7 mouse cellular contexts compared by ENCODE assay signal in the genomic region with DNA sequence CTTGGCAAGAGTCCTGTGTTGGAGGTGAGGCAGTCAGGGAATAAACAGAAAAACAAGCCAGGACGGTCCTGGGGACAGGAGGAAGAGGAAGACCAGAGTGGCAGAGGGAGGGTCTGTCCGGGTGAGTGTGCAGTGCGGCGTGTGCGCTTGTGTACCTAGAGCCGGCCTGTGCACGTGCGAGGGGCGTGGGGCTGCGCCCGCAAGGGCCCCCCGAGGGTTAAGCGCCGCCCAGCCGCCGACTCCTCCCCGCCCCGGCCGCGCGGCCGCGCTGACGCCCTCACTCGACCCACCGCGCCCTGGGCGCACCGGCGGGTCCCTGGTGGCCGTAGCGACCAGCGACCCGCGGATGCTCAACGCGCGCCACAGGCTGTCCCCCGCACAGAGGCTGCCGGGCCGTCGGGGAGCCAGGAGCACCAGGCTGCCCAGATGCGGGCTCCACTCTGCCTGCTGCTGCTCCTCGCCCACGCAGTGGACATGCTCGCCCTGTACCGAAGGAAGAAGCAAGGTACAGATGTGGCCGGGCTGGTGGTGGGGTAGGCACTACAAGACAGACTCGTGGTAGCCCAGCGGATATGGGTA. TPM values are rescaled to one million over a fixed set of nuclear protein-coding genes. Genes with fewer than 3 reads are reported as not detected.
A peak's percentile ranks its signal among the peaks of the same experiment; 100 is the strongest.
DNase-seq lines count a peak whose midpoint lies in the region; ATAC-seq and TF ChIP-seq lines count a peak whose summit lies in the region.

A gene (plus strand): TSS at position 280 of the 579 bp plus-strand sequence.

- H3K27me3 ChIP-seq in CH12.LX (replicated peaks) (peaks cover 92% of the 10 kb centered on the region), ES-Bruce4 (ENCODE audit: control insufficient read depth, insufficient read depth, low read length, poor library complexity, severe bottlenecking) (no peaks in the 10 kb centered on the region)

- no peak within 1 kb of the TSS for H3K4me3 ChIP-seq in CH12.LX (replicated peaks in 1 of 3; ENCODE audit: low read depth in 2 of 3, low read length in 2 of 3, poor library complexity in 1 of 3)
- peak within 1 kb of the TSS; percentile 64 for H3K4me3 ChIP-seq in ES-Bruce4 (ENCODE audit: low read depth, low read length)

- no peak for TF ChIP-seq POLR2A in CH12.LX (IDR thresholded peaks at IDR 0.05; ENCODE audit: low read depth, low read length)
- TF ChIP-seq POLR2A in ES-Bruce4 (IDR thresholded peaks at IDR 0.05; ENCODE audit: insufficient read depth, low read length), result no peak

- H3K4me1 ChIP-seq in CH12.LX (ENCODE audit: control insufficient read depth in 1 of 2, insufficient read depth in 2 of 2), result no peaks in the 10 kb centered on the region
- H3K4me1 ChIP-seq in ES-Bruce4 (ENCODE audit: control insufficient read depth, insufficient read depth, low read length), result no peaks in the 10 kb centered on the region

- no peak within 1 kb of the TSS for H3K4me2 ChIP-seq in CH12.LX (ENCODE audit: insufficient read depth, low read depth, poor library complexity, severe bottlenecking)

- no peak within 1 kb of the TSS for H3K27ac ChIP-seq in CH12.LX (ENCODE audit: insufficient read depth, low read depth)
- no peak within 1 kb of the TSS for H3K27ac ChIP-seq in ES-Bruce4 (ENCODE audit: insufficient read depth, low read length)

- peak; percentile 47 for ATAC-seq in granulocyte monocyte progenitor cell, adult 5-6 weeks (replicated peaks; ENCODE audit: poor library complexity, severe bottlenecking)
- no peak for ATAC-seq in cerebellum, adult (ENCODE audit: insufficient number of reproducible peaks, low FRiP score, low TSS enrichment)

- no peak for TF ChIP-seq CTCF in CH12.LX (conservative IDR thresholded peaks at IDR 0.05 in 1 of 2, IDR thresholded peaks at IDR 0.05 in 1 of 2; ENCODE audit: low read depth in 2 of 2, low read length in 2 of 2)
- TF ChIP-seq CTCF in ES-Bruce4 (IDR thresholded peaks at IDR 0.05; ENCODE audit: low read depth, low read length), result no peak

- no peaks in the 10 kb centered on the region for H3K79me2 ChIP-seq in CH12.LX (replicated peaks; ENCODE audit: control insufficient read depth, extremely low read depth, insufficient read depth, poor library complexity, severe bottlenecking)

- H3K36me3 ChIP-seq in CH12.LX (replicated peaks in 1 of 2; ENCODE audit: control insufficient read depth in 1 of 2, insufficient read depth in 1 of 2, low read length in 1 of 2), result no peaks in the 10 kb centered on the region
- H3K36me3 ChIP-seq in ES-Bruce4 (ENCODE audit: control insufficient read depth, insufficient read depth, low read length, poor library complexity, severe bottlenecking), result no peaks in the 10 kb centered on the region

- no peak for TF ChIP-seq RAD21 in CH12.LX (IDR thresholded peaks at IDR 0.05; ENCODE audit: low read depth, low read length)

- in situ Hi-C loops in CH12.LX (cut with MboI; ENCODE audit: low pct_ligation_motif_present, low pct_unique_long_range_greater_than_20kb, low sequenced_read_pairs), result no loop called here

- TF ChIP-seq EP300 in CH12.LX (IDR thresholded peaks at IDR 0.05; ENCODE audit: low read length) (no peak), ES-Bruce4 (IDR thresholded peaks at IDR 0.05; ENCODE audit: insufficient read depth, low read depth, low read length) (no peak)

- no peak for DNase-seq in CH12.LX (ENCODE audit: extremely low read depth)
- peak; percentile 48 for DNase-seq in mesoderm, embryonic 11.5 days (ENCODE audit: low read depth, low spot score)
- DNase-seq in spleen, adult 18-20 months, result no peak
- DNase-seq in spleen, adult 12 weeks (ENCODE audit: low spot score), result no peak

- dilution Hi-C loops in CH12.LX (cut with MboI; ENCODE audit: extremely low pct_ligation_motif_present, extremely low pct_unique_long_range_greater_than_20kb, low sequenced_read_pairs), result no loop called here

- H3K9me3 ChIP-seq in CH12.LX (replicated peaks; ENCODE audit: low read length) (peaks cover 5% of the 10 kb centered on the region), ES-Bruce4 (replicated peaks; ENCODE audit: control insufficient read depth, insufficient read depth, low read length, poor library complexity, severe bottlenecking) (no peaks in the 10 kb centered on the region)

- H3K9ac ChIP-seq in CH12.LX (ENCODE audit: insufficient read depth, low read depth) (no peak within 1 kb of the TSS), ES-Bruce4 (ENCODE audit: low read depth, poor library complexity, severe bottlenecking) (peak within 1 kb of the TSS; percentile 45)

TF ChIP-seq in CH12.LX, 34 proteins besides CTCF, POLR2A, EP300 and RAD21:
- no peak for TF ChIP-seq ZKSCAN1 (IDR thresholded peaks at IDR 0.05; ENCODE audit: borderline replicate concordance, low read depth, low read length)
- peak; percentile 51 for TF ChIP-seq BHLHE40 (IDR thresholded peaks at IDR 0.05; ENCODE audit: low read depth, low read length)

RNA-seq across cellular contexts. Expression of the gene that starts here (rescaled TPM):
- total RNA-seq in CH12.LX (2012; rRNA removed), result not detected in 2 replicates
- not detected in 2 replicates for total RNA-seq in CH12.LX (2014; rRNA removed)
- polyA plus RNA-seq in CH12.LX (2012; ENCODE audit: insufficient read length, low read depth), result not detected in 2 replicates
- 0.25 and 0.75 TPM in 2 replicates for polyA plus RNA-seq in ES-Bruce4 (2011; ENCODE audit: insufficient read depth, insufficient read length, low read depth, missing spikeins)
- not detected in 2 replicates for total RNA-seq in granulocyte monocyte progenitor cell, adult 5-6 weeks (2014; fragmentation: Nextera tagmentation)
- total RNA-seq in granulocyte monocyte progenitor cell, adult 5-6 weeks (2017), result not detected in 2 replicates

Comparison
In these comparisons a context has a peak if more than half of its experiments do, and no peak if none do; other contexts are left out.
1. Peak in ATAC-seq in granulocyte monocyte progenitor cell, adult 5-6 weeks; RNA of the gene not detected or under 1 TPM.